Mouse (Mus musculus) erythroblast, embryonic 14.5 days (primary cell): ENCODE results near the gene Tle3. TPM values are rescaled to one million over a fixed set of nuclear protein-coding genes. Genes with fewer than 3 reads are reported as not detected.

Experiments
- H3K27me3 ChIP-seq: 2 replicates; pipeline ENCODE4 v1.6.1; 2012; ENCODE audit warnings: inconsistent platforms; ENCODE audit not compliant: control insufficient read depth
- H3K36me3 ChIP-seq: 2 replicates; pipeline ENCODE4 v1.6.1; 2012; ENCODE audit warnings: mild to moderate bottlenecking, inconsistent platforms; ENCODE audit not compliant: control insufficient read depth
- H3K4me1 ChIP-seq: 2 replicates; pipeline ENCODE4 v1.6.1; 2012; ENCODE audit warnings: inconsistent platforms; ENCODE audit not compliant: control insufficient read depth
- H3K4me3 ChIP-seq: replicated peaks from 2 replicates; pipeline ENCODE3; 2012; ENCODE audit warnings: moderate library complexity, mild to moderate bottlenecking, inconsistent platforms
- H3K9me3 ChIP-seq: 2 replicates; pipeline ENCODE4 v1.6.1; 2012; ENCODE audit warnings: low read length, inconsistent platforms, mixed read lengths; ENCODE audit not compliant: control insufficient read depth
- GATA1 ChIP-seq: IDR thresholded peaks from 2 replicates; pipeline ENCODE4 v1.6.1; 2012; ENCODE audit warnings: low read length, inconsistent platforms, mixed read lengths
- TAL1 ChIP-seq: IDR thresholded peaks from 3 replicates; pipeline ENCODE4 v1.6.1; 2012; ENCODE audit warnings: low read length, inconsistent platforms, mixed read lengths
- polyA plus RNA-seq: library from polyadenylated mRNA; stranded (reverse); fragments of >175 nt; gene quantifications from 2 replicates; pipeline ENCODE4 v1.2.3, GENCODE M21; 2012

The Tle3 gene
- polyA plus RNA-seq, 1 experiment = 1.5 TPM

- peaks cover 22% of the 10 kb centered on the region for H3K4me1 ChIP-seq
- H3K4me3 ChIP-seq = no peak overlapping the region
- H3K27me3 ChIP-seq = peaks cover 97% of the 10 kb centered on the region
- no peaks in the 10 kb centered on the region for H3K36me3 ChIP-seq
- TF ChIP-seq TAL1 = no peak
- no peak for TF ChIP-seq GATA1
- H3K9me3 ChIP-seq = peaks cover 4% of the 10 kb centered on the region; the same call in 1 of the 2 replicates
Observed at GRCm38 (mm10) chr9:61366108-61366507, 6.1 kb upstream of the Tle3 start.

- H3K9me3 ChIP-seq = peaks cover 4% of the 10 kb centered on the region; the same call in 1 of the 2 replicates
- H3K4me1 ChIP-seq = peaks cover 33% of the 10 kb centered on the region
- peaks cover 89% of the 10 kb centered on the region for H3K27me3 ChIP-seq
- no peak overlapping the region for H3K4me3 ChIP-seq
- no peak for TF ChIP-seq GATA1
- no peak for TF ChIP-seq TAL1
- no peaks in the 10 kb centered on the region for H3K36me3 ChIP-seq
Observed at GRCm38 (mm10) chr9:61367156-61367555, 5.0 kb upstream of the Tle3 start.

GRCm38 (mm10) chr9:61367857-61368566 lies 4.2 kb upstream of the Tle3 start:
- TF ChIP-seq TAL1 (no peak), GATA1 (no peak)
- Histone ChIP-seq H3K4me3 (no peak overlapping the region), H3K9me3 (peaks cover 4% of the 10 kb centered on the region; the same call in 1 of the 2 replicates), H3K4me1 (peaks cover 41% of the 10 kb centered on the region), H3K27me3 (peaks cover 87% of the 10 kb centered on the region), H3K36me3 (no peaks in the 10 kb centered on the region)

- Histone ChIP-seq H3K27me3 (peaks cover 87% of the 10 kb centered on the region), H3K9me3 (peaks cover 4% of the 10 kb centered on the region; the same call in 1 of the 2 replicates), H3K36me3 (no peaks in the 10 kb centered on the region), H3K4me3 (no peak overlapping the region), H3K4me1 (peaks cover 48% of the 10 kb centered on the region)
- no peak for TF ChIP-seq GATA1
- TF ChIP-seq TAL1 = no peak
Observed at GRCm38 (mm10) chr9:61368567-61369240, 3.5 kb upstream of the Tle3 start.

- TF ChIP-seq TAL1 (no peak), GATA1 (no peak)
- Histone ChIP-seq H3K9me3 (peaks cover 4% of the 10 kb centered on the region; the same call in 1 of the 2 replicates), H3K4me3 (peak overlapping the region; percentile 7), H3K27me3 (peaks cover 87% of the 10 kb centered on the region), H3K36me3 (no peaks in the 10 kb centered on the region), H3K4me1 (peaks cover 57% of the 10 kb centered on the region)
Observed at GRCm38 (mm10) chr9:61369316-61370273, 2.6 kb upstream of the Tle3 start.

- H3K4me1 ChIP-seq = peaks cover 63% of the 10 kb centered on the region
- H3K4me3 ChIP-seq = peak overlapping the region; percentile 65
- H3K27me3 ChIP-seq = peaks cover 86% of the 10 kb centered on the region
- TF ChIP-seq TAL1 = no peak
- no peak for TF ChIP-seq GATA1
- no peaks in the 10 kb centered on the region for H3K36me3 ChIP-seq
- H3K9me3 ChIP-seq = peaks cover 4% of the 10 kb centered on the region; the same call in 1 of the 2 replicates
Observed at GRCm38 (mm10) chr9:61370454-61370888, 1.7 kb upstream of the Tle3 start.

- H3K4me3 ChIP-seq = peak overlapping the region; percentile 65
- peaks cover 2% of the 10 kb centered on the region; the same call in 1 of the 2 replicates for H3K36me3 ChIP-seq
- peaks cover 69% of the 10 kb centered on the region for H3K4me1 ChIP-seq
- TF ChIP-seq TAL1 (no peak), GATA1 (no peak)
- peaks cover 4% of the 10 kb centered on the region; the same call in 1 of the 2 replicates for H3K9me3 ChIP-seq
- peaks cover 79% of the 10 kb centered on the region for H3K27me3 ChIP-seq
Observed at GRCm38 (mm10) chr9:61370889-61371754, 1.0 kb upstream of the Tle3 start.

- Histone ChIP-seq H3K36me3 (peaks cover 4% of the 10 kb centered on the region; the same call in 1 of the 2 replicates), H3K4me1 (peaks cover 77% of the 10 kb centered on the region), H3K27me3 (peaks cover 65% of the 10 kb centered on the region), H3K4me3 (peak overlapping the region; percentile 65), H3K9me3 (peaks cover 4% of the 10 kb centered on the region; the same call in 1 of the 2 replicates)
- TF ChIP-seq GATA1 = no peak
- TF ChIP-seq TAL1 = no peak
Observed at GRCm38 (mm10) chr9:61372510-61372975, 377 bp downstream of the Tle3 start.
